Mouse (Mus musculus) limb, embryonic 13.5 days (tissue): ENCODE data around the gene Rassf8. TPM values are rescaled to one million over a fixed set of nuclear protein-coding genes. Genes with fewer than 3 reads are reported as not detected.

Experiments used
- ATAC-seq: fragments of 200-750 bp; cut with Nextera tagmentation; 2 replicates; pipeline ENCODE4 v1.8.0; 2017; ENCODE audit warnings: low read depth, moderate number of reproducible peaks, moderate TSS enrichment; ENCODE audit not compliant: low FRiP score
- H3K27ac ChIP-seq: fragments of 300-500 bp; sonication (generic); 2 replicates; pipeline ENCODE4 v1.5.1; 2015; ENCODE audit warnings: inconsistent platforms, mild to moderate bottlenecking, moderate library complexity
- H3K27me3 ChIP-seq: fragments of 300-500 bp; sonication (generic); 2 replicates; pipeline ENCODE4 v1.6.1; 2015; ENCODE audit warnings: mild to moderate bottlenecking, inconsistent platforms
- H3K36me3 ChIP-seq: fragments of 300-500 bp; sonication (generic); 2 replicates; pipeline ENCODE4 v1.6.1; 2015; ENCODE audit warnings: inconsistent platforms, mild to moderate bottlenecking, moderate library complexity
- H3K4me1 ChIP-seq: fragments of 300-500 bp; sonication (generic); 2 replicates; pipeline ENCODE4 v1.6.1; 2015; ENCODE audit warnings: inconsistent platforms
- H3K4me2 ChIP-seq: fragments of 300-500 bp; sonication (generic); replicated peaks from 2 replicates; pipeline ENCODE4 v1.6.1; 2015; ENCODE audit warnings: inconsistent platforms, mild to moderate bottlenecking, moderate library complexity
- H3K4me3 ChIP-seq: fragments of 300-500 bp; sonication (generic); 2 replicates; pipeline ENCODE4 v1.5.1; 2015; ENCODE audit warnings: moderate library complexity, mild to moderate bottlenecking, inconsistent platforms
- H3K9ac ChIP-seq: fragments of 300-500 bp; sonication (generic); 2 replicates; pipeline ENCODE4 v1.6.1; 2015; ENCODE audit warnings: mild to moderate bottlenecking, inconsistent platforms
- H3K9me3 ChIP-seq: fragments of 300-500 bp; sonication (generic); 2 replicates; pipeline ENCODE4 v1.6.1; 2016; ENCODE audit warnings: inconsistent platforms
- WGBS: fragments of 180-500 bp; shearing (Covaris S2); methylation state at CpG from one replicate; pipeline ENCODE4 v1.1.7; 2015; 5-methylcytosine and 5-hydroxymethylcytosine counted together
- polyA plus RNA-seq: library from polyadenylated mRNA; unstranded; fragments of >200 nt; fragmentation: Nextera tagmentation; extraction: Ambion mirVana; gene quantifications from 2 replicates; pipeline ENCODE4 v1.2.1, GENCODE M21; 2015

Rassf8 gene
- 13.2 and 14.0 TPM in 2 replicates for polyA plus RNA-seq

DNA sequence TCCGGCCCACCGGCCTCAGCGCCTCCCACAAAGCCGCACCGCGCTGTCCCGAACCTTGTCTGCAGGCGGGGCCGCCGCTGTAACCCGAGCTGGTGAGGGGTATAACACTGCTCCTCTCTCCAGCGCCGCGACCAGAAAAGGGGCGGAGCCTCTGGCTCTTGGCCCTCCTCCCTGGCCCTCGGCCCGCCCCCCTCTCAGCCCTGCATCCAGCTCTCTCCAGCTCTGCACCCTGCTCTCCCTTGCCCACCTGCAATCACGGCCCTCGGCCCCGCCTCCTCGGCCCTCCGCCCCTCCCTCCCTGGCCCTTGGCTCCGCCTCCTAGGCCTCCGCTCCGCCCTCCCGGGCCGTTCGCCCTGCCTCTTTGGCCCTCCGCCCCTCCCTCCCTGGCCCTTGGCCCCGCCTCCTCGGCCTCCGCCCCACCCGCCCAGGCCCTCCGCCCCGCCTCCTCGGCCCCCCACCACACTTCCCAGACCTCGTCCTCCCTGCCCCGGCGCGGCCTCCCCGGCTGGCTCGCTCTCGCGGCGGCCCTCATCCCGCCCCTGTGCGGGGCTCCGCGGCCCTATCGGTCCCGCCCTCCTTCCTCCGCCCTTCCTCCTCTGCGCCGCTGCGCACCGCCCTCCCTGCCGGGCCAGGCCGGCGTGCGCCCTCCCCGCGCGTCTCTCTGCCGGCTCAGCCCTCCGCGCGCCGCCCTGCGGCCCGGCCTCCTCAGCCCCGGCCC lies at the start of gene Rassf8:
Gene Rassf8, plus strand, starts transcription at position 617 of the 718 bp plus-strand sequence.
- peak within 1 kb of the TSS; percentile 78 for H3K4me2 ChIP-seq
- H3K4me3 ChIP-seq, result peak within 1 kb of the TSS; percentile 91
- peak within 1 kb of the TSS; percentile 95 for H3K9ac ChIP-seq
- under 1% methylated on average over 51 of the region's 71 CpGs for WGBS
- H3K4me1 ChIP-seq, result peaks cover 18% of the 10 kb centered on the region
- peak within 1 kb of the TSS; percentile 94 for H3K27ac ChIP-seq
- 0 out of 2 replicates have a peak, but pooled peaks cover 1% of the 10 kb centered on the region for H3K9me3 ChIP-seq
- peak; percentile 96 for ATAC-seq
- no peaks in the 10 kb centered on the region for H3K27me3 ChIP-seq
- H3K36me3 ChIP-seq, result peaks cover 15% of the 10 kb centered on the region

GRCm38 (mm10) chr6:145701021-145701540 lies 45.5 kb upstream of the Rassf8 start:
- Histone ChIP-seq H3K4me2 (no peak overlapping the region), H3K27me3 (no peaks in the 10 kb centered on the region), H3K4me3 (no peak overlapping the region), H3K36me3 (no peaks in the 10 kb centered on the region), H3K4me1 (peaks cover 6% of the 10 kb centered on the region), H3K9me3 (no peaks in the 10 kb centered on the region), H3K9ac (no peak overlapping the region), H3K27ac (no peak overlapping the region)
- no peak for ATAC-seq
- 83% methylated on average over 8 of the region's 8 CpGs for WGBS

DNA sequence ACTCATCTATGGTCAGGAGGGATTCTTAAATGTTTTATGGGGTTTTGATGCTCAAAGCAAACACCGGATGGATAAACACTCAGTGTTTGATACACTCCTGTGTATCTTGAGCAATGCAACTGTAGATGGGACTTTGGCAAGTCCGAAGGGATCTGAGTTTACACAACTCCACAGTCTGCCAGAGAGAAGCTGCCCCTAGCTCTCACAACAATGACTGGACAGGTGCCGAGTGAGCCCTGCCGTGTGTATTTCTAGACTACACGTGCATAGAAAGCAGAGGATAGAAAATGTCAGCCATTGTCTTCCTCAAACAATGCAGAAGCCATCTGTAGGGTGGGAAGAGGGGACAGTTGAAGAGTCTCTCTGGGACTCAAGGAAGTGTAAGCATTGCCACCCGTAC lies 42.9 kb upstream of the Rassf8 start:
- H3K9ac ChIP-seq, result no peak overlapping the region
- WGBS, result 87% methylated on average over 6 of the region's 6 CpGs

DNA sequence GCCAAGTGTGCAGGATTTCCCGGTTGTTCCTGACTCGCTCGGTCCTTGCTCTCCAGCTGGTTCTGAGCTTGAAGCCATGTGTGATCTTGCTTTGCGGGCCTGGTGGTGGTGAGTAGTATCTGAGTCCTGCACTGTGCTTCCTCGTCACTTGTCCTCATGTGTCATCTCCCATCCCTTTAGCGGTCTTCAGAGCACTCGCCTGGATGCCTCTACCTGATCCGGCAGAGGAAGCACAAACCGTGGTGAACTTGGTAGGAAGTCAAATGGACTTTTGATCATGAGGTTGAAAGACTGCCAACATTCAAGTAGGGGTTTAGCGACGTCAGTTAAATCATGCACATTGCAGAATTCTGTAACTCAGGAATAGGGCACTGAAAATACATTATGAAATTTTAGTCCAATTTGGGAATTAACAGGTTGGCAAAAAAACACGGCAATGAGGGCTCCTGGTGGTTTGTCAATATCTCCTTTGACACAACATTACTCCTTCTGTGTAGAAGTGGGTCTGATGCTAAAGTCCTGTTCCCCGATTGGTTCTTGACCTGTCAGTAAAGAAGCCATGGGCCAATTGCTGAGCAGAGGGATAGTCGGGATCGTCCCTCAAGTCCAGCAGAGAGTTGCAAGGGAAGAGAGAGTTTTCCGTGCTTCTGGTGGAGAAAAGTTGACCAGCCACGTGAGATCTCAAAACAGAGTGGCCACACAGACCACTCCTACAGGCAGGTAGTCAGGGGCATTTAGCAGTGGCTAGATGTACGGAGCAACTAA lies 36.4 kb upstream of the Rassf8 start:
- ATAC-seq, result no peak
- Histone ChIP-seq H3K27ac (no peak overlapping the region), H3K4me1 (peaks cover 17% of the 10 kb centered on the region), H3K9ac (no peak overlapping the region), H3K36me3 (no peaks in the 10 kb centered on the region), H3K4me2 (no peak overlapping the region), H3K27me3 (no peaks in the 10 kb centered on the region), H3K4me3 (no peak overlapping the region), H3K9me3 (no peaks in the 10 kb centered on the region)
- WGBS, result 88% methylated on average over 18 of the region's 18 CpGs

More for the DNA sequence above, 42.9 kb upstream of the Rassf8 start:
- Histone ChIP-seq H3K4me2 (no peak overlapping the region), H3K9me3 (no peaks in the 10 kb centered on the region), H3K4me1 (peaks cover 9% of the 10 kb centered on the region; the same call in 1 of the 2 replicates), H3K36me3 (no peaks in the 10 kb centered on the region), H3K27ac (no peak overlapping the region), H3K27me3 (no peaks in the 10 kb centered on the region), H3K4me3 (no peak overlapping the region)
- no peak for ATAC-seq

DNA sequence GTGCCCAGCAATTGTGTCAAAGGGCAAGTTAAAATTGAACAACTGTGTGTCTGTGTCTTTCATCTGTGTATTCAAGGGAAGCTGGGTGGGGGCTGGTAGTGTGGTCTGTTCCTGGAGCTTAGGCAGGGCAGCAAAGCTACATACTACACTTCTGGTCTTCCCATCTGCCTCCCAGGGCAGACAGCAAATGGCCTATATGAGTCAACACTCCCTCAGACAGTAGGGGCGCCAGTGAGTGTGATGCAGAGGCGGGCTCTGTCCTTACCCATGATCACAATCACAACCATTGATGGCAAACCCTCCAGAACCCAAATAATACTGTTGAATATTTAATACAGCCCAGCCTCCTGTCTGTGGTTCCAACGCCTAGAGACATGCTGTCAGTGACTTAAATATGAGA lies 35.8 kb upstream of the Rassf8 start:
- 87% methylated on average over 3 of the region's 3 CpGs for WGBS
- Histone ChIP-seq H3K36me3 (no peaks in the 10 kb centered on the region), H3K4me1 (peaks cover 17% of the 10 kb centered on the region), H3K9me3 (no peaks in the 10 kb centered on the region), H3K27ac (no peak overlapping the region), H3K27me3 (no peaks in the 10 kb centered on the region), H3K4me3 (no peak overlapping the region), H3K4me2 (no peak overlapping the region), H3K9ac (no peak overlapping the region)
- ATAC-seq, result no peak

- WGBS, result 76% methylated on average over 5 of the region's 5 CpGs
- no peak overlapping the region for H3K9ac ChIP-seq
- no peak for ATAC-seq
- no peaks in the 10 kb centered on the region for H3K9me3 ChIP-seq
- H3K4me3 ChIP-seq, result no peak overlapping the region
- no peak overlapping the region for H3K4me2 ChIP-seq
- no peaks in the 10 kb centered on the region for H3K27me3 ChIP-seq
- H3K27ac ChIP-seq, result no peak overlapping the region
- H3K4me1 ChIP-seq, result peaks cover 13% of the 10 kb centered on the region
- no peaks in the 10 kb centered on the region for H3K36me3 ChIP-seq
These were observed 35.2 kb upstream of the Rassf8 start for GRCm38 (mm10) chr6:145711320-145711719.

DNA sequence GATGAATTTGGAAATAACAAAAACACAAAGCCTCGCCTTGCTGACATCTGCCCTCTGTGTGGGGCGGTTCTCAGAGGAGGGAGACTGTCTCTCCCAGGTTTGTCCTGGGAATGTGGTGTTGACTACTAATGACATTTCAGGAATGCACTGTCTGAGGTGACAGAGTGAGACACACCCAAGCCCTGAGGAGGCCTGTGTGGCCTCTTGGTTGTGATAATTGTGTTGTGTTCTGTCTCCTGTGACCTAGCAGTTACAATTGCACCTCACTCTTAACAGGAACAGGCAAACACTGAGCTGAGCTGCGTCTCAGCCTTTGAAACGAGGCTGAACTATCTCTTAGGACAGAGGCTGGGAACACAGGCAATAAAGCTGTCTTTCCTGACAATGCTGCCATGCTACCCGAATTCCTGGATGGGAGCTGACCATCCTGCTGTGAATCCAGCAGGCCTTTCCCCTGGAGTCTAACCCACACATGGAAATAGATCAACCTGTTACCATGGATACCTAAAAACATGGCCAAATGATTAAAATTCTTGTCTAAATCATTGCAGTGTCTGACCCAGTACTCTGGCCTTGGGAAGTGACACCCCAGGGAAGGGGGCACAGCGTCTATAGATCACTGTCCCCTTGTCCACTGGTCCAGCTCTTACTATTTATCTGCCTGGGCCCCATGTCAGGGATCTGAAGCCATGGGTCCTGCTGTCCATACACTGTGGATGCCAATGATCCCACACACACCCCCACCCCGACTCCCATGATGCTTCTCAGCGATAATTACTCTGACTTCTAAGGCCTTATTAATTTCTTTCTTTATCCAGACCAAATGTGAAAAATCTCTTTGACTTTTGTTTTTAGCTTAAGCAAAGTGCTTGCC lies 33.1 kb upstream of the Rassf8 start:
- Histone ChIP-seq H3K4me3 (no peak overlapping the region), H3K9ac (no peak overlapping the region), H3K4me1 (peaks cover 8% of the 10 kb centered on the region), H3K27ac (no peak overlapping the region), H3K36me3 (no peaks in the 10 kb centered on the region), H3K27me3 (no peaks in the 10 kb centered on the region), H3K9me3 (no peaks in the 10 kb centered on the region), H3K4me2 (no peak overlapping the region)
- no peak for ATAC-seq
- WGBS, result 47% methylated on average over 8 of the region's 8 CpGs

DNA sequence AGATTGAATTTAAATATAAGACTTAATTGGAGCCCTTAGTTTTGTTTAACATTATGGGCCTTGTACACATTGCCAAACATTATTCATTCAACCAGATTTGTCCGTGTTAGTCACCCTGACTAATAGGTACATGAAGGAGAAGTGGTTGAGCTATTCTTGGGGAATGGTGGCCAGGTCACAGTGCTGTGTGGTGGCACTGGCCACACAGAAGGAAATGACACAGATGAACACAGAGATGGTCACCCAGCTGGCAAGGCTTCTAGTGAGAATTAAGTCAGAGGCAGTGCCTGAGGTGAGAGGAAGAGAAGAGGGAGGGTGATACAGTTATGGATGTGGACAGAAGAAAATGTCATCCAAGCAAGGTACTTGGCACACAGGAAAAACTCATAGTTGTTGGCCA lies 32.4 kb upstream of the Rassf8 start:
- WGBS, result 64% methylated on average over 1 of the region's 1 CpGs
- H3K9me3 ChIP-seq, result no peaks in the 10 kb centered on the region

GRCm38 (mm10) chr6:145722596-145722995 lies 24.0 kb upstream of the Rassf8 start:
- H3K9ac ChIP-seq, result no peak overlapping the region
- WGBS, result 56% methylated on average over 7 of the region's 7 CpGs
- ATAC-seq, result no peak
- no peaks in the 10 kb centered on the region for H3K27me3 ChIP-seq
- no peaks in the 10 kb centered on the region for H3K9me3 ChIP-seq
- no peak overlapping the region for H3K27ac ChIP-seq
- H3K4me1 ChIP-seq, result peaks cover 15% of the 10 kb centered on the region; the same call in 1 of the 2 replicates
- H3K4me3 ChIP-seq, result no peak overlapping the region
- no peak overlapping the region for H3K4me2 ChIP-seq
- no peaks in the 10 kb centered on the region for H3K36me3 ChIP-seq

More for the DNA sequence above, 32.4 kb upstream of the Rassf8 start:
- Histone ChIP-seq H3K36me3 (no peaks in the 10 kb centered on the region), H3K4me1 (peaks cover 8% of the 10 kb centered on the region), H3K27ac (no peak overlapping the region), H3K27me3 (no peaks in the 10 kb centered on the region), H3K4me3 (no peak overlapping the region), H3K4me2 (no peak overlapping the region), H3K9ac (no peak overlapping the region)
- ATAC-seq, result no peak

- no peak for ATAC-seq
- H3K9me3 ChIP-seq, result no peaks in the 10 kb centered on the region
- WGBS, result 77% methylated on average over 13 of the region's 13 CpGs
- H3K36me3 ChIP-seq, result no peaks in the 10 kb centered on the region
- H3K4me1 ChIP-seq, result peaks cover 15% of the 10 kb centered on the region; the same call in 1 of the 2 replicates
- no peak overlapping the region for H3K4me3 ChIP-seq
- H3K27me3 ChIP-seq, result no peaks in the 10 kb centered on the region
- no peak overlapping the region for H3K4me2 ChIP-seq
- no peak overlapping the region for H3K9ac ChIP-seq
- no peak overlapping the region for H3K27ac ChIP-seq
These were observed 23.3 kb upstream of the Rassf8 start for GRCm38 (mm10) chr6:145723131-145723863.

DNA sequence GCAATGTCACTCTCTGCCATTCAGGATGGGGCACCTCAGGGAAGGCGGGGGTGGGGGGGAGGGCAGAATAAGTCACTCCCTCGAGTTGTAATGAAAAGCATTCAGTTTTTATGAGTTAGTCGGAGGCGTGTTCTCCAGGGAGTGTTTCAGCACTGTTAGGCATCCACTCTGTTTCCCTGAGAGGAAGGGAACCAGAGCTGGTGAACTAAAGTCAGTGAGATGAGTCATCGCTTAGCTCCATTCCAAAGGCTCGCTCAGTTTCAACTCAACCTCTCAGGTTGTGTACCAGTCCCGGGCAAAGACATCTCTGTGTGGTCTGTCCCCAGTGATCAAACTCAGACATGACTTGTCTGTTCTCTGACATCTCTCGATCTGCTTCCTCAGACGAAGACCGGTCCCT lies 20.7 kb upstream of the Rassf8 start:
- WGBS, result 58% methylated on average over 10 of the region's 10 CpGs
- no peak for ATAC-seq

More for the DNA sequence above, 20.7 kb upstream of the Rassf8 start:
- no peaks in the 10 kb centered on the region for H3K36me3 ChIP-seq
- H3K4me1 ChIP-seq, result peaks cover 15% of the 10 kb centered on the region; the same call in 1 of the 2 replicates
- H3K27ac ChIP-seq, result no peak overlapping the region
- no peak overlapping the region for H3K4me2 ChIP-seq
- H3K9ac ChIP-seq, result no peak overlapping the region
- no peaks in the 10 kb centered on the region for H3K27me3 ChIP-seq
- H3K4me3 ChIP-seq, result no peak overlapping the region
- H3K9me3 ChIP-seq, result no peaks in the 10 kb centered on the region
